Mouse (Mus musculus): Measurements from ENCODE around the gene AC161166.1.

Gene AC161166.1

DNA sequence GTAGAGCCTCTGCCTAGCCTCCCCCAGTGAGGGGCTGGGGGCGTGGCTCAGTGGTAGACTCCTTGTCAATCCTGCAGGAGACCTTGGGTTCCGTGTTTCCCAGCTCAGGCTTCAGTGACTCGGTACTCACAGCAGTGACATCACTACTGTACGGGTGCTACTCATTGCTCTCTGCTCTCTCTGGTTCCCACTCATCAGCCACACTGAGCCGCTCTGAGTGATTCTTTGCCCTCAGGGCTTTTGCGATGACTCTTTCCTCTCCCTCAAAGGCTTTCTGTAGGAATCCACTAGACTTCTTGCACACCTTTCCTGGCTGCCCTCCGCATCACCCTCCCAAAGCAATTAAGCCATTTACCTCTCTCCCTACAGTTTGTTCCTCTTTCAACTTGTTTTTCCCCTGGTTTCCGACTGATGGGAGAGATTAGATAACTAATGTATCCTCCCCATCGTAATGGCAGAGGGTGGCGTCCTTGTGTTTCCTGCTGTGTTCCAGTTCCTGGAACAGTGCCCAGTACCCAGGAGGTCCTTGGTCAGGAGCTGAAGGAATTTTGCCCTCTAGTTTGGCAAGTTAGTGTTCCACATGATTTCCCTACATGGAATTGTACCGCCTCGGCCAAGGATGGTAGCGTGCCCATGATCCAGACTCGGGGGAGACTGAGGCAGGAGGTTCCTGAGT, 50.7 kb downstream of the AC161166.1 start:
- DNase-seq (ENCODE audit: low read depth) = peak; percentile 52
